ENCODE assay signal across 8 mouse cellular contexts in the genomic region with DNA sequence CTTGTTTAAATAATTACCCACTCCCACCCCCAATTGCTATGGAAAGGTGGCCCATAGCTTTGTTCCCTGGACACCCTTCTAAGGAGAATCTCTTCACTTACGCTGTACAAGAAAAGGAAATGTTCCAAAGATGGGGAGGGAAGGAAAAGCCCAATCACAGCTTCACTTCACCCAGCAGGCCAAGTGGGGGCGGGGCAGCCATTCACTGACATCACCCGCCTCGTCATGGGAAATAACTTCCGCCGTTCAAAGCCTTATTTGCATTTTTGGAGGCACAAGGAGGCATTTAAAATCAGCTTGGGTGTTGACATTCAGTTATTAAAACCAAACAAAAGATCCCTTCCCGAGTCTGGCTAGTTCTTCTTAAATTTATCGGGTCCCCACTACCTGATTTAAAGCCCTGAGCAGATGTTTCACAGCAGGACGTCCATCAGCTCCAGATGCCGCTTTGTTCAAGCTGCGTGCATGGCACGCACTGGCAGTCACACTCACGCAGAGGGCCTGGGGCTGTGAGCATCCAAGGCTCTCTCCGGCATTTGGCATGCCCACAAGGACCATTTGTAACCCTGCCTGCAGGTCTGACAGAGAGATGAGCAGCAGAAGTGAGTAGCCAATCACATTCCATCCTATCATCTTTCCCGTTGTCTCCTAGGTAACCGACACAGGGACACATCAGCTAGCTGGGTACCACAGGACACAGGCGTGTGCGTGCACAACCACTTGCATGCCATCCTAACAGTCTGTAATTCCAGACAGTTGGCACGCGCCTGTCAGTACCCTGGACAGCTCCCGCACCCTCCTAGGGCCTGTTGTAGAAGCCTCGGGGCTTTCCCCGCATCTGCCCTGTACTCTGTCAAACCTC. TPM values are rescaled to one million over a fixed set of nuclear protein-coding genes. Genes with fewer than 3 reads are reported as not detected.
DNase-seq lines count a peak whose midpoint lies in the region; ATAC-seq and TF ChIP-seq lines count a peak whose summit lies in the region.

No protein-coding gene starts in this region.

- no peaks in the 10 kb centered on the region for H3K9me3 ChIP-seq in kidney, embryonic 15.5 days (replicated peaks)

- peaks cover 68% of the 10 kb centered on the region for H3K27me3 ChIP-seq in kidney, embryonic 15.5 days

- TF ChIP-seq POLR2A in olfactory bulb, adult 2 months (IDR thresholded peaks at IDR 0.05; ENCODE audit: insufficient read depth, low read depth, low read length): no peak

- no peak overlapping the region for H3K9ac ChIP-seq in kidney, embryonic 15.5 days

- no peak overlapping the region for H3K4me2 ChIP-seq in kidney, embryonic 15.5 days

- no peaks in the 10 kb centered on the region for H3K36me3 ChIP-seq in kidney, embryonic 15.5 days

- WGBS in kidney, embryonic 15.5 days: 15% methylated on average over 23 of the region's 23 CpGs
- WGBS in olfactory bulb, adult 2 months: 9% methylated on average over 23 of the region's 23 CpGs

- H3K27ac ChIP-seq in kidney, embryonic 15.5 days: no peak overlapping the region
- H3K27ac ChIP-seq in olfactory bulb, adult 2 months (ENCODE audit: insufficient read depth, low read depth, low read length): peak overlapping the region; percentile 88

- H3K4me1 ChIP-seq in kidney, embryonic 15.5 days: peaks cover 11% of the 10 kb centered on the region
- peaks cover 26% of the 10 kb centered on the region for H3K4me1 ChIP-seq in olfactory bulb, adult 2 months (ENCODE audit: control insufficient read depth, insufficient read depth, low read length)

- ATAC-seq in kidney, embryonic 15.5 days (replicated peaks; ENCODE audit: low FRiP score): no peak

- no peak for TF ChIP-seq CTCF in olfactory bulb, adult 2 months (IDR thresholded peaks at IDR 0.05; ENCODE audit: insufficient read depth, low read depth, low read length)

- H3K4me3 ChIP-seq in kidney, embryonic 15.5 days (replicated peaks): no peak overlapping the region
- peak overlapping the region; percentile 42 for H3K4me3 ChIP-seq in olfactory bulb, adult 2 months (ENCODE audit: insufficient read depth, low read depth, low read length)

- peak; percentile 26 for DNase-seq in kidney, adult 11 months
- peak; percentile 82 for DNase-seq in embryo, embryonic 10.5 days (ENCODE audit: low spot score)
- peak; percentile 19 for DNase-seq in gastrocnemius, postnatal 25 days
- peak; percentile 67 to 75 for DNase-seq in kidney, postnatal 25 days
- DNase-seq in lung, adult 18-20 months: peak; percentile 7 to 17
- peak; percentile 38 for DNase-seq in yolk sac, embryonic 10.5 days (ENCODE audit: low spot score)

RNA-seq across cellular contexts. Expression of a gene that starts 12.2 kb away (rescaled TPM):
- polyA plus RNA-seq in kidney, embryonic 15.5 days (2015; fragmentation: Nextera tagmentation; extraction: Ambion mirVana): 0.81 and 0.92 TPM in 2 replicates
- total RNA-seq in gastrocnemius, postnatal 25 days (2021): 1 to 10 TPM; 3.9 to 5.3 TPM
- polyA plus RNA-seq in olfactory bulb, adult 2 months (2012; ENCODE audit: insufficient read depth, insufficient read length, low replicate concordance, missing spikeins): not detected in 2 replicates

RNA-seq across cellular contexts. Expression of a gene that starts 38.6 kb away (rescaled TPM):
- polyA plus RNA-seq in kidney, embryonic 15.5 days (2015; fragmentation: Nextera tagmentation; extraction: Ambion mirVana): 35.0 and 37.6 TPM in 2 replicates
- total RNA-seq in gastrocnemius, postnatal 25 days (2021): 1 to 10 TPM; 7.7 to 8.4 TPM
- not detected in 2 replicates for polyA plus RNA-seq in olfactory bulb, adult 2 months (2012; ENCODE audit: insufficient read depth, insufficient read length, low replicate concordance, missing spikeins)

Comparison
In these comparisons a context has a peak if more than half of its experiments do, and no peak if none do; other contexts are left out.
1. DNase-seq: peak in every context shown above with its lines; median percentile 82 in embryo, embryonic 10.5 days; 71 in kidney, postnatal 25 days; 38 in yolk sac, embryonic 10.5 days; 26 in kidney, adult 11 months; 19 in gastrocnemius, postnatal 25 days; 12 in lung, adult 18-20 months.
2. RNA of a gene that starts 12.2 kb away (polyA plus RNA-seq): not detected in olfactory bulb, adult 2 months; 0.81 to 0.92 TPM in kidney, embryonic 15.5 days; every median in the first group is over 10 times any median in the second.
3. RNA of a gene that starts 38.6 kb away (polyA plus RNA-seq): 35.0 to 37.6 TPM in kidney, embryonic 15.5 days; not detected in olfactory bulb, adult 2 months; every median in the first group is over 10 times any median in the second.